Mouse (Mus musculus) CH12.LX (cell line): ENCODE results near the gene Fam135a.

Experiments used
- CHD1 ChIP-seq: IDR thresholded peaks from 2 replicates; pipeline ENCODE4 v1.6.1; 2012; ENCODE audit warnings: low read depth, low read length, improper control_type of control experiment, inconsistent platforms
- CHD2 ChIP-seq: IDR thresholded peaks from 2 replicates; pipeline ENCODE4 v1.6.1; 2011; ENCODE audit warnings: low read length, improper control_type of control experiment
- CTCF ChIP-seq, 2 experiments: IDR thresholded peaks in 1 of 2; conservative IDR thresholded peaks in 1 of 2; 2 replicates each; pipeline ENCODE4 v1.5.1; 2011 to 2012; ENCODE audit warnings: low read depth in 2 of 2, low read length in 2 of 2, improper control_type of control experiment in 1 of 2, inconsistent platforms in 1 of 2, mild to moderate bottlenecking in 1 of 2, moderate library complexity in 1 of 2
- E2F4 ChIP-seq: IDR thresholded peaks from 2 replicates; pipeline ENCODE4 v1.6.1; 2011; ENCODE audit warnings: low read depth, low read length, improper control_type of control experiment; ENCODE audit not compliant: insufficient replicate concordance
- EP300 ChIP-seq: IDR thresholded peaks from 2 replicates; pipeline ENCODE4 v1.6.1; 2011; ENCODE audit warnings: low read length, improper control_type of control experiment
- NELFE ChIP-seq: IDR thresholded peaks from 2 replicates; pipeline ENCODE4 v1.6.1; 2011; ENCODE audit warnings: low read depth, low read length, improper control_type of control experiment
- POLR2A ChIP-seq: IDR thresholded peaks from 2 replicates; pipeline ENCODE4 v1.6.1; 2011; ENCODE audit warnings: low read depth, mild to moderate bottlenecking, improper control_type of control experiment, low read length
- SMC3 ChIP-seq: IDR thresholded peaks from 2 replicates; pipeline ENCODE4 v1.6.1; 2011; ENCODE audit warnings: low read depth, low read length, improper control_type of control experiment
- TCF12 ChIP-seq: IDR thresholded peaks from 2 replicates; pipeline ENCODE4 v1.6.1; 2014; ENCODE audit warnings: low read depth, mild to moderate bottlenecking, inconsistent platforms, low read length, improper control_type of control experiment

DNA sequence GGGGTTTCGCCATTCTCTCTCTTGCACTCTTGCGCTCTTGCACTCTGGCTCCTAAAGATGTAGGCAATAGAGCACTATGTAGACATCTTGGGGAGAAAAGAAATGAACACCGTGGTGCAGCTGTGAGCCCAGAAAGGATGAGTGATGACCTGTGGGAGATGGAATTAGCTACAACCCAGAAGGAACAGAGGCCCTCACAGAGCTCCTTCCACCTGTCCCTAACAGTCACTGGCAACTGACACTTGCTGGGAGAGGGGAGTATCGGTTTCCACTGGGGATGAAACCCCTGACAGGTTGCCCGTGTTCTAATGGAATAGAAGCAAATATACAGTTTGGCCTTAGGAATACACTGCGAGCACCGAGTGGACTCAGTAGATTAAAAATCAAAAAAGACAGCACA lies 31.3 kb downstream of the Fam135a start:
- TF ChIP-seq EP300 (no peak), POLR2A (no peak), CTCF (conservative IDR thresholded peaks at IDR 0.05 in 1 of 2, IDR thresholded peaks at IDR 0.05 in 1 of 2; ENCODE audit: low read depth in 2 of 2, low read length in 2 of 2) (no peak), NELFE (no peak), CHD1 (no peak), CHD2 (no peak), SMC3 (no peak), TCF12 (no peak), E2F4 (no peak)
